Mouse (Mus musculus) cerebellum, adult 2 months (tissue): ENCODE results near the gene Atcay.

Source experiments
- CTCF ChIP-seq: fragments of 200-500 bp; IDR thresholded peaks from 2 replicates; pipeline ENCODE4 v1.5.1; 2011; ENCODE audit warnings: low read depth, mild to moderate bottlenecking, control low read depth, low read length, moderate library complexity, borderline replicate concordance; ENCODE audit not compliant: insufficient read depth
- POLR2A ChIP-seq: fragments of 200-500 bp; IDR thresholded peaks from 2 replicates; pipeline ENCODE4 v1.6.1; 2011; ENCODE audit warnings: low read length, control low read depth, borderline replicate concordance; ENCODE audit not compliant: insufficient read depth

GRCm38 (mm10) chr10:81233226-81233585 lies 2.6 kb upstream of the Atcay start:
- TF ChIP-seq CTCF: no peak
- no peak for TF ChIP-seq POLR2A
